Mouse (Mus musculus): ENCODE results near the gene Top2a. TPM values are rescaled to one million over a fixed set of nuclear protein-coding genes. Genes with fewer than 3 reads are reported as not detected.

The Top2a gene
- total RNA-seq, 2 experiments from 2014 or later = 2.7 to 3.3 TPM

DNA sequence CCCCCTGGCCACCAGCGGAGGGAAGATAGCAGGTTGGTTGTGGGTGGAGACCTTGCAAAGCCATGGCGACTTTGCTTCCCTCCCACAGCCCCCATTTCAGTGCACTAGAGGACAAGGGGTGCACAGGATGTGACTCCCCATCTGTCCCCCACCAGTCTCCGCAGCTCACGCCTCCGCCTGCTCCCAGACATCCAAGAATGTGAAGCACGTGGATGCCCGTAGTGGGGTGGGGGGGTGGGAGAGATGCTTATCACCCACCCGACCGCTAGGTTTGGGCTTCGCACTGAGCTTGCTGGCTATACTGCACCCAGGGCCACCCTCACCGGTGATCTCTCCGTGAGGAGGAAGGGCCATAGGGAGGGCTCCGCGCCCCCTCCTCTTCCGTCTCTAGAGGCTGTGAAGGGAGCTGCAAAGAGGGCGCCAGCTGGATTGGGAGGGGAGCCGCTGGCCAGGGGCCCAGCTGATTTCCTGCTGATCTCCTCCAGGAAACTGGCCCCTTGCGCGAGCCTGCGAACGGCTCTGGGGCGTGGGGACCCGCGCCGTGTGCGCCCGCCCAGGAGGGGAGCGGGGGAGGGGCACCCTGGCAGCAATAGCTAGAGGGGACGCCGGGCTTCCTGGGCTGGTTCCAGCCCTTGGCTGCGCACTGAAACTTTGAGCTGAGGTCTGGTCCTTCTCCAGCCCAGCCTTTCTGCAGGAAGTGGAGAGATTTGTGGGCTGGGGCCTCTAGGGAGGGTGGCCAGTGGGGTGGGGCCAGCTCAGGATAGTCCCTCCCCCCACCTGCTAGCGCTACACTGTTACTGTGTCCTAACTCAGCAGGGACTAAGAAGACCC lies 60.6 kb downstream of the Top2a start:
- no peak for DNase-seq

DNA sequence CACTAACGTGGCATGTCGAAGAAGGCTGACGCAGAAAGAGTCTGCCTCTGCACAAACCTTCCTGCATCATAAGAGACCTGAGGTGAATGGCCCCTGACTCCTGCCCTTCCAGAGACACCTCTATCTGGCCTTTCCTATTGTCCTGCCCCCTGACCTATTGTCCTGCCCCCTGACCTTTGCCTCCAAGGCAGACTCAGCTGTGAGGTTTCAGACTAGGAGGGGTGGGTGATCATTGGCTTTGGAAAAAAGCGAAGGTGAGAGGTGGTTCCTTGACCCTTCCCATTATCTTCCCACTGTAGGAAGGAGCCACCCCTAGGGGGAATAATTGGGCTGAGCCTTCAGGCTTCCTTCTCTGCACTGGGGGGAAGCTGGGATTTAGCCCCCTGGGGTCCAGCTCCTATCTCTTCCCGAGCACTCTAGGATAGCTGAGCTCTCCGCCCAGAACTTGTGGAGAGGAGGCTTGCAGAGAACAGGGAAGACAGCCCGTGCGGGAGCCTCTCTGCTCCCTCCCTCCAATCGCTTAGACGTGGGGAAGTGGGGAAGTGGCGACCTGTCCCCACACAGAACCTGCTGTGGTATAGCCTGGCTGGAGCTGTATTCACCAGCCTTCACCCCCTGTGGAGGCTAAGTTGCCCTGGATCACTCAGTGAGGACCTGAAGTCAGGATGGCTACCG lies 61.4 kb downstream of the Top2a start:
- no peak for DNase-seq

DNA sequence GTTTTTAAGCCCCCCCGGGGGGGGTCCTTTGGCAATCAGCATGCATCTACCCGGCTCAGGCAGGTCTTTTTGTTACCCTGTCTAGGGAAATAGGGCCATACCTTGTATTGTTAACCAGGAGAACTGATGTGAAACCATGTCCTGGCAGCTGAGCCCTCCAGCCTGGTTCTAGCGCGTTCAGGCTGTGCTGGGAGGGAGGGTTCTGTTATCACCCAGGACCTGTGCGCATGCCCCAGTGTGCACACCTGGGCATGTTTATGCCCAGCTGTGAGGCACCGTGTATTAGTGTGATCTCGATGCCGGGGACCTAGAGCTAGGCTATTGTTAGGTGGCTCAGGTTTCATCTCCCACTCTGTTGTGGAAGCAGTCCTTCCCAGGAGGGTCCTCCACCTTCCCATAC lies 62.2 kb downstream of the Top2a start:
- DNase-seq = no peak

DNA sequence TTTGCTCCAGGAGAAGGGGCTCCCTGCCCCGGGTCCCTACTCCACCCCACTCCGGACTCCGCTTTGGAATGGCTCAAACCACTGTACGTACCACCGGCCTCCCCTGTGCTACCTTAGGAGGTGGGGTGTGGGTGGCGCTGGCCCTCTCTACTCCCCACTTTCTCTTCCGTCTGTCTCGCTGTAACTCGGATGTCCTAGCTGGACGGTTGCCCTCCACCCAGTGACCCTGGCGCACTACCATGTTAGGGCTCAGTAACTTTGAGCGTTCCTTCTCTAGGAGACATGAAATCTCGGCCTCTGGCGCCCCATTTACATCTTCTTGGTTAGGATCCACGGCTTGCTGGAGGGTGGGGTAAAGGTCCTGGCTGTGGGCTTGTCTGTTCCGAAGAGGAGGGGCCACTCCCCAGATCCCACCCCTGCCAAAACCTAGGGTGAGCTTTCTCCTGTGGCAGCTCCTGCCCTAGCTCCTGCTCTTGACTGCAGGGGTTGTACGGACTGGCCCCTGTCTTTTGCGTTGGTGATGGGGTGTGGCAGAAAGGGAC lies 62.9 kb downstream of the Top2a start:
- no peak for DNase-seq

DNA sequence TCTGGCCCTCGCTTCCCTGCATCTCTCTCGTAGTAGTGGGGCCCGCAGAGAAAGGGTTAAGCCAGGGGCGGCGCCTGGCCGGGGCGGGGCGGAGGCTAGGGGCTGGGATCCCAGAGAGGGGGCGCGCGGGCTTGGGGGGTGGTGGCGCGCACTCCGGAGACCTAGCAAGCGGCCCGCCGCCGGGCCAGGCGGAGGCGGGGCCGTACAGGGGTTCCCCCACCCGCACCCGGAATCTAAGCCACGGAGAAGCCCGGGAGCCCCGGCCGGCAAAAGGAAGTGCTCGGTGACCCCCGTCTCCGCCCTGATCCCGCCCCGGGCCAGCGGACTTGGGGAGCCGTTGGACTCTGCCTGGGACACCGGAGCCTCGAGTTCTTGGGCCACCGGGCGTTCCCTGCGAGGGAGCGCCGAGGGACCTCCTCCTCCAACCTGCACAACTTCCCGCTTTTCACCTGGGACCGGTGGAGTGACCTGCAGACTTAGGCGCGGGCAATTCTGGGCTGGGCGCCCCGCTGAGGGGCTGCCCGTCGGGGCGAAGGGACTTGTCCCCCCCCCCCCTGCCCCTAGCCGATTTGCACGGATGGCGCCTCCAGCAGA lies 63.6 kb downstream of the Top2a start:
- no peak for DNase-seq

DNA sequence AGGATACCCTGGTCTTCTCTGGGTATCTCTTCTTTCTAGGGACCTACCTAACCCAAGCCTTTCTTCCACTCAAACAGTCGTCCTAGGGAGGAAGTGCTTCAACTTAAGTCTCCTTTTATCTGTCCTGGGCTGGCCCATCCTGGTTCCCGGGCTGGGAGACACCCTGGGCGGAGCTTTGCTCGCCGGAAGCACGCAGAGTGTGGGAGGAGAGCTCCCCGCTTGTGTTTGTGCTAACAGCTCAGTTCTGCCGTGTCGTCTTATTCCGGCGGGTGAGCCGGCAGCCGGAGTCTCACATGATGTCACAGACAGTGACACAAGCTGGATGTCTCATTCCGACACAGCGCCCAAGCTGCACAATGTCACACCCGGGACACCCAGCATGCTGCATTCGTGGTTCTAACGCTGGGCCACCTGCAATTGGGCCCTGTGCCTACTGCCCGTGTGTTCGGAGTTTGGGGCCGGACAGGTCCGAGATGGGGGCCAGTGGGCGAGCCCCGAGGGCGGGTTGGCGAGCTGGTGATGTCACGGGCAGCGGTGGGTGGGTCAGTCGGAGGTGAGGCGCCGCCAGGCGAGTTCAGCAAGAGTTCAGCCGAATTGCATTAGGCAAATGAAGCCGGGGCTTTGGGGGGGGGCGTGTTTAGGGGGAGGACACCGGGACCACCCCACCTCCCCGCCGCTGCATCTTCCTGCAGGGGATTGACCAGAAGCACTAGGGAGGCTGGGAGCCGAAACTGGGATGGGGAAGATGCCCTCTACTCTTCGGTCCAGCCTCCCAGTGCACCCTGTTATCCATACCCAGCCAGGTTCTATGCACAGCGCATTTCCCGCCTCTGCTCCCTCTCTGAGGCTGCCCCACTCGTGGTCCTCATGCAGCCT lies 64.3 kb downstream of the Top2a start:
- DNase-seq = peak in 1 of 2 experiments; percentile 72

DNA sequence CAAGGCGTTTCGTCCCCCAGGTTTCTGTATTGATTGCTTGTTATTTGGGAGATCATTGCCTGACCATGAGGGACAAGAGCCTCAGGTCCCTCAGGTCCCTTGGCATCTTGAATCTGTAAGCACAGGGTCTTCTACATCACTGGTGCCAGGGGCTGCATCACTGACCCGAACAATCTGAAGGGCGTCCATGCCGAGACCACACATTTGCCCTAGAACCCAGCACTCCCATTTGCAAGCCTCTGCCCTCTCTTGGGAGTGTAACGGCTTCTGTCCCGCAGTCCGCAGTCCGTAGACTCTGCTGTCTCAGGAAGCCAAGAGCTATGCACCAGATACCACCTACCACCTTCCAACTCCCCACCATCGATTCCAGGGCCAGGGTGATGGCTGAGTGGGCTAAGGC lies 67.6 kb downstream of the Top2a start:
- no peak for DNase-seq

DNA sequence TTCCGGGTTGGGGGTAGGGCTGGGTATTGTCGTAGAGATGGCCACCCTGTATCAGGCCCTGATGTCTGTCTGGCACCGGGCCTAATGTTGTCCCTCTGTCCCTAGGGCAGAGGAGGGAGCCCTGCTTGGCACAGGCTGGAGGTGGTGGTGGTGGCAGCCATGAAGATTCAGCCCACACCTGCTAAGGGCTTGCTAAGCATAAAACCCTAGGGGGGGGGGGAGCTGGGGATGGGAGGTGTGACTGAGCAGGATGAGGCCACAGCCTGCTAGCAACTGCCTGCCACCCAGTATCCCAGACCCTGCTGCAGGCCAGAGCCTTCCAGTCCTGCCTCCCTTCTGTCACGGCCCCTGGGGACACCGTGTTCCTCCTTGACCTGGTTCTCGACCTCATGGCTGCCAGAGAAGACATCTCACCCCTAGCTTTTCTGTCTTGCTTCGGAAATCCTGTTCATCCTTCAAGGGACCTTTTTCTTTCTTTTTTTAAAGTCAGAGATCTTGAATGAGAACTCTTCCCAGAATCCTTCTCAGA lies 68.2 kb downstream of the Top2a start:
- DNase-seq = no peak

DNA sequence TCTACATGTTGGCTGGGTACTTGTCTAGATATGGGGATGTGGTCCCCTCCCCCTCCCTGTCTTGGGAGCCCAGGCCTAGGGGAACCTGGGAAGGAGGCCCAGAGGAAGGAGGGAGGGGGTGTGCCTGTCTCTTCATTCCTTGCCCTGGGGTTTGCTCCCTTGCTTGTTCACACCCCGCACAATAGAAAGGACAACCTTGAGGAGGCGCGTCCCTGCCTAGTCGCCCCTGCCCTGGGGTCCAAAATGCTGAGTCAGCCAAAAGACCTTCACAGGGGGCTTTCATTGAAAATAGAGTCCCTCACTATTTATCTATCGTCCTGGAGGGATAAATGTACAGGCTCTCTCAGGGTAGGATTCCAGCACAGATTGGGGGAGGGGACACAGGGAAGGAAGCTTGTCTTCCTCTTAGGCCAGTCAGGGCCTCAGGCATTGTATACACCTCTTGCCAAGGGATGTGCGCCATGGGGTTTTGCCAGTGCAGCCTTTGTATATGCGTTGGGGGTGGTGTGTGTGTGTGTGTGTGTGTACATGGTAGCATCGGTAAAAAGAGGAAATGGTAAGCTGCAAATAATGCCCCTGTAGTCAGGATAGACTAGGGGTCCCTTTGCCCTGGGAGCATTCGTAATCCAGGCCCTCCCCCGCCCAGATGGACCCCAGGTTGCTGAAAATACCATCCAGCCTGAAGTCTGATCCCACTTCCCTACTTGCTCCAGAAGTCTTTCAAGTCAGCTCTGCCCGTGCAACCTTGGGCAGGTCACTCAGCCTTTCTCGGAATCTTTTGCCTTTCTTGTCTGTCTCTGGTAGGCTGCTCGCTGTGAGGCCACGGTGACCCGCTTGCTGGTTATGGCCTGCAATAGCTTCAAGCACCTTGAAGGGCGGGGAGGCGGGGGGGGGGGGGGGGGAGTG lies 68.9 kb downstream of the Top2a start:
- DNase-seq = no peak

DNA sequence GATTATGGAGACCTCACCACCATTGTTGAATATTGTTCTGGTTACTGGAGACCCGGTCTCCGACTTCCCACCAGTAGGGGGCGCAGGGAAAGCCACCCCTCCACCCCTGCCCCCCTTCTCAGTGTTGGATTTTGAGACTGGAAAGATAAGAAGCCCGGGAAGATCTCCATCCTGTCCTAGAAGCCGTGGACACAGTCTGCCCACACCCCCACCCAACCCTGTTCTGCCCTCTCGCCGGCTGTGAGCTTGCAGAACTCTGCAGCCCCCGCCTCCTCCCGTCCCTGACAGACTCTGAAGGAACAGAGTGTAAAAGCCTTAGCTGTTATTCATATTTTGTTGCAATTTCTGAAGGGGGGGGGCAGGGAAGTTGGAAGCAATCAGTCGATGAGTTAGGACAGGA lies 69.6 kb downstream of the Top2a start:
- DNase-seq = no peak

DNA sequence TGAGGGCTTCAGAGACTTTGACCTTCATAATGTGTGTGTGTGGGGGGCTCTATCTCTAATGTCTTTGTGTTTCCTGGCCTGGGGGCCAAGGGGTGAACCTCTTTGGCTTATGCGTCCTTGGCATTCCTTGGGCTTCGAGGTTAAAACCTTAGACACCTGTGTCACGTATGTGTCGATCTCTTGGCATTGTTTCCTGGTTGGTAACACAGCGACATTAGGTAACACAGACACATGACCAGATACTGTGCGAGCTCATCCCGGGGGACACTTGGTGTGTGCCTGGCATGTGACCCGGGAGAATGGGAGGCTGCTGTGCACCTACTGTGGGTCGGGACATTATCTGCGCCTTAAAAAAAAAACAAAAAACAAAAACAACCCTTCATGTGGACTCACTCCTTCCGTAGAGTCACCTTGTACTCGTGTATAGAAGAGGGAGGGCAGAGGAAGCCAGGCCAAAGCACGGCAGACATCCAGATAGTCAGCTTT lies 70.1 kb downstream of the Top2a start:
- DNase-seq = no peak

DNA sequence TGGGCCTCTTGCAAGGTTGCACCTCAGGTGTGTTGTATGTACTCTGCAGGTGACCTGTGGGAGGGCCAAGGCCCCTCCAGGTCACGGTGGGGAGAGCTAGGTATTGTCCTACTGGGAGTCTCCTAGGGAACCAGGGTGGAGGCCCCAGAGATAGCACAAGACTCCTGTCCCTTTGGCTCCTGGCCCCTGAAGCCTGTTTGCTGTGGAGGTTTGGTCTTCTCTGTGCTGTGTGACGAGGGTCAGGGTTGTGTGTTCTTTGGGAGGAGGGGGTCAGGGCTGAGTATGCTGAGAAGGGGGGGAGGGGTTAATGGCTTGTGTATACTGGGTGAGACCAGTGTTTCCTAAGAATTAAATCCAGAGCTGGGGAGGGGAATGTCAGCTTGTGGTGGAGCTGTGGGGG lies 70.6 kb downstream of the Top2a start:
- DNase-seq = no peak

DNA sequence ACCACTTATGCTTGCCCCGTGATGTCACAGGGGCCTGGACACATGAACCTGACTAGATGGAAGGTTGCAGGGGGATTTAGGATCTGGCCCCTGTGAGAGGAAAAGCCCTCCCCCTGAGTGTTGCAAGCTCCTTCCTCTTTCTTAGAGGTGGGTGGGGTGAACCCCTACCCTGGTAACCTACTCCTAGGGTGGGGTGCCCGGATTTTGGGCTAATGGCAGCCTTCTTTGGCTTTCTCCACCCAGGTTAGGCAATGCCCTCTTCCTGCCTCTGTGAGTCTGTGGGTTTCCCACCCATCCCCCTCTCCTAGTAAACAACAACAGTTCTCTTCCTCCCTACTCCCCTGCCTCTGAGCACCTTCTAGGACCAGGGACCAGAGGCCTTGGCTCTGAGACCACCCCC lies 71.3 kb downstream of the Top2a start:
- no peak for DNase-seq

DNA sequence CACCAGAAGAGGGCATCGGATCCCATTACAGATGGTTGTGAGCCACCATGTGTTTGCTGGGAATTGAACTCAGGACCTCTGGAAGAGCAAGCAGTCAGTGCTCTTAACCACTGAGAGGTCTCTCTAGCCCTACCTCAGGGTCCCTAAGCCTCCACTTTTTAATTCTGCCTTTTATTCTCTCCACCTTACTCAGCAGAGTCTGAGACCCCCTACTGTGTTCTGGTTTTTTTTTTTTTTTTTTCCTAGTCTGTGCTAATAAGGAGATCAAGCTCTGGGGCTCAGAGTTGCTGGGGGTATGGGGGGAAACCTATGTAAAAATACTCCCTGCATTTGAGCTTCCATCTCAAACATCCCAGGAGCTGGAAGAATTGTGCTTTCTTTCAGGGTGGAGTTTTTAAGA lies 71.9 kb downstream of the Top2a start:
- no peak for DNase-seq

DNA sequence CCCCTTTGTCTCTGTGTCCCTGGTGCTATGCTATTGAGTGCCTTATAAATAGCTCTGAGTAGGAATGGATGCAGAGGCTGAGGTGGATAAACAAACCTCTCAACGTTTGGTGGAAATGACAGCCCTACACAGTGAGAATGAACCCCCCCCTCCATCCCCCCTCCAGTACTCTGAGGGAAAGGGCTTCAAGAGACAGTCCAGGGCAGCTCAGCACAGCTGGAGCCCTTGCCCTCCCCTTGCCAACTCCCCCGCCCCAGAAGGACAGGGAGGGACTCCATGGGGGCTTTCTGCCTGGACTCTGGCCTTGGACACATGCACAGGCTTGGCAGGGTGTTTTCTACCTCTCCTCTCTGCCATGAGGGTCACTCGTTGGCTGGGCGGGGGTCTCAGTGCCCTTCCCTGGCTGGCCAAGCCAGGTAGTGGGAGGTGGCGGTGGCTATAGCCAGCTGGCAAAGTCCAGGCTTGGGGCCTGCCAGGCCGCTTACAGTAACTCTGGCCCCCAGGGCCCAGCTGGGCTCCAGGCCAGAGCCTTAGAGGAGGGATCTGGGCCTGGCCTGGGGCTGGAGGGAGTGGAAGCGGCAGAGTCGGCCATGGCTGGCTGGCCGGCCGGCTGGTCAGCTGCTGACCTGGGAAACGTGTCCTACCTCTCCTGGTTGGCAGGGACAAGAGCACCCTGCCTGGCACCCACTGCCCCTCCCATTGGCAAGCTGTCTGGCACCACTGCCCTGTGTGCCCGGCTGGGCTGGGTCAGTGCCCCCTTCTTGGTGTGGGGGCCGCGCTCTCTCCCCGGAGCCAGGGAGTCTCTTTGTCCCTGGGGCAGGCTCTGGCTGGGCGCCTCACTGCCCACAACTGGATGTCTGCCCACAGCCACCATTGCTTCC lies 72.7 kb downstream of the Top2a start:
- peak in 1 of 2 experiments; percentile 60 for DNase-seq

DNA sequence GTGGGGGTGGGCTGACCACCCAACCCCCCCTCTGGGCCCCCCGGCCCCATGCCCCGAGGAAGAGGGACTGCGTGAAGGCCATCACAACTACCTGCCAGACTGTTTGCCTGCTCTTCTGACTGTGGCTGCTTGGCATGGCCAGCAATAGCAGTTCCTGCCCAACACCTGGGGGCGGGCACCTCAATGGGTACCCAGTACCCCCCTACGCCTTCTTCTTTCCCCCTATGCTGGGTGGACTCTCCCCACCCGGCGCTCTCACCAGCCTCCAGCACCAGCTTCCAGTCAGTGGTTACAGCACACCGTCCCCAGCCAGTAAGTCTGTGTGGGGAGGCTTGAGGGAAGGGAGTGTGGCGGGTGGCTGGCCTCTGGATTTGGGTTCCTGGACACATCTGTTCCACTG lies 73.5 kb downstream of the Top2a start:
- DNase-seq = no peak

DNA sequence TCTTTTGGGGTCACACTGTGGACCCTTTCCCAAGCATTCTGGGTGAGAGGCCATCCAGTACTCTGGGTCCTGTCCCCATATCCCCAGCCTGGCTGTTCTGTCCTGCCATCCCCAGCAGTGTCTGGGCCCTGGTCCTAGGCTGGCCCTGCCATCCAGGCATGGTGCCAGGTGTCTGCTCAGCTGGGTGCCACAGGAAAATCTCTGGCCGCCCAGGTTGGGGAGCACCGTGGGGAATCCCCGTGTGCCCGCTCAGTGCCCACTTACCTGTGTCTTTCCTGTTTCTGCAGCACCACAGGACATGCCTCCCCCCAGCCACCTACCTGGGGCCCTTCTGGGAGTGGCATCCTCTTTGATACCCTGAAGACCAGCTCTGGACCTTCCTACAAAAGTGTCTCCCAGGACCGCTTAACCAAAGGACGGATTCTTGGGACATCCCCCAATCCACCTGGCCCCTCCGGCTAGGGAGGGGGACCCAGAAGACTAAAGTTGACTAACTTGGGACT lies 74.0 kb downstream of the Top2a start:
- DNase-seq = no peak

DNA sequence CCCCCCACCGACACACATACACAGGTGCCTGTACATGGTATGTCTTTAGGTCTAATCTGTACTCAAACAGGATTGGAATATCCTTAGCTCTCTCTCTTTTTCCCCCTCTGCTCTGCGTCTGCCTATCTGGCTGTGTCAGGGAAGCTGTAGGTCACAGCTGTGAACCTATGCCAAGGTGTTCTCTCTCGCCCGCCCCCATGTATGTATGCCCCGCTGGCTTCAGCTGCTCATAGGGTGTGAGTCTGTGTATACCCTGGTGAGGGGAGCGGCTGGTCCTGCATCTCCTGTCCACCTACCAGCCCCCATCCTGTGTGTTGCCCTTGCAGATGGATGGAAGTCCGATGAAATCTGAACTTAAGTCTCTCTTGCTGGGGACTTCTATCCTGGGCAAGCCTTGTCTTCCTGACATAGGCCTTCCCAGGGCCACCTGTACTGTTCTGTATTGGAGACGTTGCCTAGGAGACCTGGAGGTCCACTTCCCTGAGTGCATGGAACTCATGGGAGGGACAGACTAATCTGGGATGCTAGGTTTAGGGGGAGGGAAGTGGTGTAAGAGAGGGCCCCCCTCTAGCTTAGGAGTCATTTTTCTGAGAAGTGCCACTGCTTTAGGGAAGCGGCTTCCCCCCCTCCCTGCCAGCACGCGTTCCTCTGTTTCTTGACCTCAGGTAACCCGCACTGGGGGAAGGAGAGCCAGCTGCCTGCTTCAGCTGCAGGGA lies 74.6 kb downstream of the Top2a start:
- no peak for DNase-seq
